Mouse (Mus musculus) neutrophil, adult 65 days (primary cell): ENCODE measurements around the gene Pigt. TPM values are rescaled to one million over a fixed set of nuclear protein-coding genes. Genes with fewer than 3 reads are reported as not detected.

Experiments used
- total RNA-seq: library from RNA; stranded (reverse); gene quantifications from 2 replicates; pipeline ENCODE4 v1.2.4, GENCODE M21; 2023

The Pigt gene
- total RNA-seq, result 42.1 and 46.4 TPM in 2 replicates

DNA sequence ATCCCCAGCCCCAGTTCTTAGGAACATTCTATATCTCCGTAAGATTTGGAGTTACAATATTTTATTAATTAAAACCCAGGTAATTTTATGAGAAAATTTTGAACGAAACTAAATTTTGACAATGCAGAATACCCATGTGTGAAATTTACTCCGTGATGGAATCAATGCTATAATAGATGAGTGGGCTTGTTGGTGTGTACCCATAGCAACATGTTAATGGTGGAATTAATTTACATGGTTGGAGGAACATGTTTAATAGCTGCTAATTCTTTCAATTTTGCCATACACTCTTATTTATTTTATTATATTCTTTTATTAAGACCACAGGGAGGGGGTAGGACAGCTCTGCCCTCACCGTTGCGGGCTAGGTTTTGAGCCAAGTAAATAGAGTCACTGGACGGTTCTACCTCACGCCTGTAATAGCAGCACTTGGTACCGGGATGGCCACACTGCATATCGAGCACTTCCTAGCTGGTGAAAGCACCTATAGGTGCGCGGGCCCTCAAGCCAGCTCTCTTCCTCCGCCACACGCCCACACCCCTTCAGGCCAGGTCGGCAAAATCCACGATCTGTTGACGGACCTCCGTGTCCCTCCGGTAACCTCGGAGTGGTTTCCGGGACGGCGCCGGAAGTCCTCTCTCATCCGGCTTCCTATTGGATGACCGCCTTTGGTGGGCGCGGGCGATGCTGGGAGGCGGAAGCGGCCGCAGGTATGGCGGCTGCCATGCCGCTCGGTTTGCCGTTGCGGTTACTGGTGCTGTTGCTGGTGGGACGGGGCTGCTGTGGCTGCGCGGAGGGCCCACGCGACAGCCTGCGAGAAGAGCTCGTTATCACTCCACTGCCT, at the start of gene Pigt:
TSS of gene Pigt (plus strand) at position 674 of the 844 bp plus-strand sequence.

DNA sequence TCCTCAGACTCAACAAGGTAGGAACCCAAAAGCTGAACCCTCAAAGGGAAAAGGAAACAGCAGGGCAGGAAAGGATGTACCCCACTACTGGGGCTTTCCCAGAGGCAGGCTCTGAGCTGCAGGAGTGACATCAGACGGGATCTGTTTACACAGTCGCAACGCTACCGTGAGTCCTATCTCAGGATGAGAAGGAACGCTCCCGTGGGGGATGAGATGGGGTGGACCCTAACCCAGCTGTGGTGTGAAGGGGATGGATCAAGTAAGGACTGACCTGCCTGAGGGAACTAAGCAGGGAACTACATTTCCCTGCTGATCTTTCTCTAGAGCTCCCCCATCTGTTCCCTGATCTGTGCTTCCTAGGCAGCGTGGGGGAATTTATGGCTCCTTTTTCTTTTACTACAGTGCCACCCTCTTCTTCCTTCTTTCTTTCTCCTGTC, 40.4 kb upstream of the Pigt start, which contains the start of gene Sys1:
TSS of gene Sys1 (plus strand) at position 101 of the 437 bp plus-strand sequence.

DNA sequence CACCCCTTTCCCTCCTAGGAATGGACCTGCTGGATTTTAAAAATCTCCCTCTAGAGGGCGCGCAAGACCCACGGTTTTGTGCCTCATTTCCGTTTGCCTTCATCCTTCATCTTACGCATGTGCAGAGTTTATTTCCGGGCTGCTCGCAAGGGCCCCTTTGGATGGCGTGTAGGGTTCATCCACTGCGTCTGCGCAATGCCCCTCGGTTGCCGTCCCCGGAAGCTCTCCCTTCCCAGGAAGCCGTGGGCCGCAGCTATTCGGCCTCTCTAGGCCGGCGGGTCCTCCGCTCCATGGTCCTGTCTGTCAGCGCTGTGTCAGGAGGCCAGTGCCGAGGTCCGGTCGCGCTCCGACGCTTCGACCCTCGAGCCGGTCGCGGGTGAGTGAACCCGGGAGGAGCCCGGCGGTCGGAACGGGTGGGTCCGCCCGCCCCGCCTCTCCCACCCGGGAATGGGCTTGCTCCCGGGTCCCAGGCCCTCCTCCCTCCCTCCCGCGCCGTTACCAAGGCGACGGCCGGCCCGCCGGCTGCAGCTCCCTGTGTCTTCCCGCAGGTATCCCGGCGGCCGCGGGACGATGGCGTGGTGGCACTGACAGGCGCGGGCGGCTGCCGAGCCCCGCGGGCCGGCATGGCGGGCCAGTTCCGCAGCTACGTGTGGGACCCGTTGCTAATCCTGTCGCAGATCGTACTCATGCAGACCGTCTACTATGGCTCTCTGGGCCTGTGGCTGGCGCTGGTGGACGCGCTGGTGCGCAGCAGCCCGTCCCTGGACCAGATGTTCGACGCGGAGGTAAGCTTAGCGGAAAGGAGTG, 36.4 kb upstream of the Pigt start, which contains the start of gene Gm20458:
TSS of gene Gm20458 (plus strand) at position 223 of the 807 bp plus-strand sequence.

DNA sequence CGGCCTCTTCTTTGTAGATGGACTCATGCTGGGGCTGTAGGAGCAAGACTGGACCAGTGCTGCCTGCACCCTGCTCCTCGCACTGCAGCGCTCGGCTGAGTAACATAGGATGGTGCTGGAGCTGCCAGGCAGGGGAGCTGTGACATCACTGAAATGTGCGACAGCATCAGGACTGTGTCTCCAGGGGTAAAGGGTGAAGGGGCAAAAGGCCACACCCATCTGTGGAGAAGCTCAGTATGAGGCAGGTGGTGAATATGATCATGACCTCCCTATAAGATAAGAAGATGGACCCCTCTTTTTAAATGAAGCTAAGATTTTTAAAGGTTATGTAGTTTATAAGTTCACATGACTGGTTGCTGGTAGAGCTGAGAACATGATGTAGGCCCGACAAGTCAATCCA, 23.7 kb upstream of the Pigt start, which contains the start of gene Trp53tg5:
TSS of gene Trp53tg5 (minus strand) at position 101 of the 400 bp plus-strand sequence.

DNA sequence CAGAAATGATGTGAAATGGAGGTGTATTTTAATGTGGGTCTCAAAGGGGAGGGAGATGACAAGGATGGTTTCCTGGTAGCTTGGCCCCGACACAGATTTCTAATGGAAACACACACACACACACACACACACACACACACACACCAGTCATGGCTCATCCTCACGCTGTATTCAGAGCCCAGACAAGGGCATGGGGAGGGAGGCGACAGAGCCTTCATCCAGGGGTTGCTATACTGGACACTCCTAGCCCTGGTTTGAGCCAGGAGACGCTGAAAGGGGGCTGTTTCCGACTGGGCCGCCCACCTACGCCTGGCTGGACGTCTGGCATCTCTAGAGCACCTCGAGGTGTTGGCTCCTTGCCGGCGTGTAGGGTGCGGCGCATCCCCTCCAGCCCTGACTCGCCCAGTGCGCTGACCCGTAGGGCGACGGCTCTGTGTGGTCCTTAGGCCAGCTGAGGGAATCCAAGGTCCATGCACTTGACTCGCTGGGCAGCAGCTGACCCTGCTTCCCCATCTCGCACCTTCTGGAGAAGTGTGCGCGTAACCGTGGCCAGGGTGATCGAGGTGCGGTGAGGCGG, 11.6 kb upstream of the Pigt start, which contains the start of gene Dbndd2:
TSS of gene Dbndd2 (plus strand) at position 426 of the 577 bp plus-strand sequence.

Other genes starting within 250 kb of the Pigt start
- not detected in 2 replicates for gene Svs3b, start 240.9 kb upstream of the Pigt start, total RNA-seq
- gene Svs4, start 219.1 kb upstream of the Pigt start, total RNA-seq, result not detected in 2 replicates
- not detected in 2 replicates for gene Svs3a, start 208.3 kb upstream of the Pigt start, total RNA-seq
- not detected in 2 replicates for gene Svs6, start 180.8 kb upstream of the Pigt start, total RNA-seq
- gene Svs5, start 164.8 kb upstream of the Pigt start, total RNA-seq, result not detected in 2 replicates
- 705 and 906 TPM in 2 replicates for gene Slpi, start 108.4 kb upstream of the Pigt start, total RNA-seq
- not detected in 2 replicates for gene Rbpjl, start 94.4 kb upstream of the Pigt start, total RNA-seq
- gene Matn4, start 92.4 kb upstream of the Pigt start, total RNA-seq, result not detected in 2 replicates
- gene Sdc4, start 53.6 kb upstream of the Pigt start, total RNA-seq, result 1.4 and 5.3 TPM in 2 replicates
- gene Sys1, start 40.6 kb upstream of the Pigt start, total RNA-seq, result 32.7 and 33.5 TPM in 2 replicates
- gene Gm20458, start 36.6 kb upstream of the Pigt start, total RNA-seq, result 0.63 TPM in 1 of 2 replicates, not detected in the other
- not detected in 2 replicates for gene Trp53tg5, start 23.8 kb upstream of the Pigt start, total RNA-seq
- 2.1 and 3.2 TPM in 2 replicates for gene Dbndd2, start 11.4 kb upstream of the Pigt start, total RNA-seq
- gene Wfdc2, start 64.9 kb downstream of the Pigt start, total RNA-seq, result not detected in 2 replicates
- gene Spint3, start 75.9 kb downstream of the Pigt start, total RNA-seq, result not detected in 2 replicates
- gene Wfdc6a, start 87.9 kb downstream of the Pigt start, total RNA-seq, result not detected in 2 replicates
- gene Eppin, start 96.1 kb downstream of the Pigt start, total RNA-seq, result not detected in 2 replicates
- gene Wfdc6b, start 116.0 kb downstream of the Pigt start, total RNA-seq, result not detected in 2 replicates
- not detected in 2 replicates for gene Wfdc8, start 116.1 kb downstream of the Pigt start, total RNA-seq
- gene Wfdc16, start 141.3 kb downstream of the Pigt start, total RNA-seq, result not detected in 2 replicates
- 7.5 and 8.1 TPM in 2 replicates for gene Wfdc10, start 158.5 kb downstream of the Pigt start, total RNA-seq
- gene Wfdc9, start 159.1 kb downstream of the Pigt start, total RNA-seq, result not detected in 2 replicates
- not detected in 2 replicates for gene Wfdc11, start 176.6 kb downstream of the Pigt start, total RNA-seq
- gene Wfdc13, start 187.6 kb downstream of the Pigt start, total RNA-seq, result not detected in 2 replicates
- not detected in 2 replicates for gene Spint4, start 201.0 kb downstream of the Pigt start, total RNA-seq
- not detected in 2 replicates for gene Spint5, start 217.8 kb downstream of the Pigt start, total RNA-seq
- not detected in 2 replicates for gene Wfdc3, start 248.4 kb downstream of the Pigt start, total RNA-seq
- gene Dnttip1, start 248.5 kb downstream of the Pigt start, total RNA-seq, result 34.5 and 42.9 TPM in 2 replicates